In genomic region chr17:47594969-47595247, GRCm38 (mm10) we compare ENCODE assay signal across 7 mouse cellular contexts. TPM values are rescaled to one million over a fixed set of nuclear protein-coding genes. Genes with fewer than 3 reads are reported as not detected.
A peak's percentile ranks its signal among the peaks of the same experiment; 100 is the strongest.
DNase-seq lines count a peak whose midpoint lies in the region; ATAC-seq and TF ChIP-seq lines count a peak whose summit lies in the region.

No protein-coding gene starts in this region.

- peak overlapping the region; percentile 79 for H3K9ac ChIP-seq in lung, embryonic 16.5 days (ENCODE audit: low read length)
- peak overlapping the region; percentile 89 for H3K9ac ChIP-seq in limb, embryonic 11.5 days (ENCODE audit: low read length)

- no peak for ATAC-seq in lung, embryonic 16.5 days (ENCODE audit: low read depth)
- ATAC-seq in limb, embryonic 11.5 days (ENCODE audit: insufficient number of reproducible peaks, low FRiP score, low TSS enrichment, low read depth): no peak
- ATAC-seq in cerebellum, adult (ENCODE audit: insufficient number of reproducible peaks, low FRiP score, low TSS enrichment): no peak

- no peak for TF ChIP-seq POLR2A in embryonic fibroblast, embryonic 13.5 days (IDR thresholded peaks at IDR 0.05; ENCODE audit: low read depth, low read length)
- no peak for TF ChIP-seq POLR2A in small intestine, adult 2 months (IDR thresholded peaks at IDR 0.05; ENCODE audit: low read depth, low read length)

- peak overlapping the region; percentile 63 for H3K4me3 ChIP-seq in lung, embryonic 16.5 days (ENCODE audit: low read length)
- H3K4me3 ChIP-seq in embryonic fibroblast, embryonic 13.5 days (ENCODE audit: insufficient read depth, low read length): peak overlapping the region; percentile 83
- peak overlapping the region; percentile 92 for H3K4me3 ChIP-seq in limb, embryonic 11.5 days (ENCODE audit: low read depth, low read length)
- peak overlapping the region; percentile 79 for H3K4me3 ChIP-seq in small intestine, adult 2 months (ENCODE audit: low read depth, low read length)

- H3K27me3 ChIP-seq in lung, embryonic 16.5 days (ENCODE audit: control insufficient read depth, insufficient read depth, low read depth, low read length): no peaks in the 10 kb centered on the region
- no peaks in the 10 kb centered on the region for H3K27me3 ChIP-seq in limb, embryonic 11.5 days (ENCODE audit: control insufficient read depth, insufficient read depth, low read length)
- no peaks in the 10 kb centered on the region for H3K27me3 ChIP-seq in small intestine, adult 2 months (ENCODE audit: control insufficient read depth, insufficient read depth, low read length)

- DNase-seq in lung, adult 18-20 months: no peak
- DNase-seq in limb, embryonic 11.5 days (ENCODE audit: low spot score): peak; percentile 65
- DNase-seq in left cerebral cortex, postnatal 4 days: no peak

- peaks cover 38% of the 10 kb centered on the region for H3K4me1 ChIP-seq in lung, embryonic 16.5 days (replicated peaks; ENCODE audit: control insufficient read depth, insufficient read depth, low read length)
- H3K4me1 ChIP-seq in embryonic fibroblast, embryonic 13.5 days (ENCODE audit: control insufficient read depth, insufficient read depth, low read length): peaks cover 10% of the 10 kb centered on the region
- H3K4me1 ChIP-seq in limb, embryonic 11.5 days (ENCODE audit: control insufficient read depth, insufficient read depth, low read length): peaks cover 26% of the 10 kb centered on the region
- H3K4me1 ChIP-seq in small intestine, adult 2 months (ENCODE audit: control insufficient read depth, insufficient read depth, insufficient read length, low read length): peaks cover 6% of the 10 kb centered on the region

- peaks cover 13% of the 10 kb centered on the region for H3K36me3 ChIP-seq in lung, embryonic 16.5 days (ENCODE audit: control insufficient read depth, insufficient read depth, low read length)
- peaks cover 8% of the 10 kb centered on the region; the same call in 1 of the 2 replicates for H3K36me3 ChIP-seq in limb, embryonic 11.5 days (ENCODE audit: control insufficient read depth, insufficient read depth, low read length)
- H3K36me3 ChIP-seq in small intestine, adult 2 months (ENCODE audit: control insufficient read depth, insufficient read depth, low read length): peaks cover 2% of the 10 kb centered on the region; the same call in 1 of the 2 replicates

- WGBS in lung, embryonic 16.5 days: under 1% methylated on average over 9 of the region's 9 CpGs
- 0% methylated on average over 8 of the region's 9 CpGs for WGBS in limb, embryonic 11.5 days
- WGBS in small intestine, adult 2 months: 5% methylated on average over 8 of the region's 9 CpGs

- peak overlapping the region; percentile 88 for H3K4me2 ChIP-seq in lung, embryonic 16.5 days (ENCODE audit: low read depth, low read length)
- peak overlapping the region; percentile 87 for H3K4me2 ChIP-seq in limb, embryonic 11.5 days (ENCODE audit: low read depth, severe bottlenecking)

- TF ChIP-seq CTCF in embryonic fibroblast, embryonic 13.5 days (IDR thresholded peaks at IDR 0.05; ENCODE audit: borderline replicate concordance, insufficient read depth, low read length): no peak
- TF ChIP-seq CTCF in small intestine, adult 2 months (IDR thresholded peaks at IDR 0.05; ENCODE audit: extremely low read depth, insufficient read length, insufficient replicate concordance, low read depth, low read length): no peak

- intact Hi-C loops in left cerebral cortex, postnatal 4 days (cut with DNase I): loop anchor here (5.0 kb wide), 1 partner anchor 83 kb away; no protein-coding TSS in a partner anchor

- peak overlapping the region; percentile 94 for H3K27ac ChIP-seq in lung, embryonic 16.5 days (ENCODE audit: low read length)
- H3K27ac ChIP-seq in embryonic fibroblast, embryonic 13.5 days (ENCODE audit: insufficient read depth, low read length): peak overlapping the region; percentile 92
- H3K27ac ChIP-seq in limb, embryonic 11.5 days (replicated peaks; ENCODE audit: low read depth, low read length): peak overlapping the region; percentile 91
- H3K27ac ChIP-seq in small intestine, adult 2 months (ENCODE audit: insufficient read depth, low read depth, low read length): peak overlapping the region; percentile 13; the same call in 1 of the 2 replicates

- no peaks in the 10 kb centered on the region for H3K9me3 ChIP-seq in lung, embryonic 16.5 days (ENCODE audit: control insufficient read depth, low read length)
- no peaks in the 10 kb centered on the region for H3K9me3 ChIP-seq in limb, embryonic 11.5 days (ENCODE audit: control insufficient read depth, low read length)

RNA-seq across cellular contexts. Expression of gene Bysl, which starts 16.4 kb away (rescaled TPM):
- polyA plus RNA-seq in lung, embryonic 16.5 days (2015; fragmentation: Nextera tagmentation; extraction: Ambion mirVana): 17.0 and 19.4 TPM in 2 replicates
- polyA plus RNA-seq in embryonic fibroblast, embryonic 13.5 days (2011; ENCODE audit: insufficient read length, low read depth, missing spikeins): 11.6 and 17.0 TPM in 2 replicates
- 30.7 and 31.6 TPM in 2 replicates for polyA plus RNA-seq in limb, embryonic 11.5 days (2014; fragmentation: Nextera tagmentation; extraction: Ambion mirVana)
- 3.3 and 3.5 TPM in 2 replicates for polyA plus RNA-seq in small intestine, adult 2 months (2012; rRNA removed)
- total RNA-seq in left cerebral cortex, postnatal 4 days (2021): 10 to 100 TPM; 28.6 TPM

RNA-seq across cellular contexts. Expression of gene Med20, which starts 16.5 kb away (rescaled TPM):
- 50.1 and 51.6 TPM in 2 replicates for polyA plus RNA-seq in lung, embryonic 16.5 days (2015; fragmentation: Nextera tagmentation; extraction: Ambion mirVana)
- polyA plus RNA-seq in embryonic fibroblast, embryonic 13.5 days (2011; ENCODE audit: insufficient read length, low read depth, missing spikeins): 27.2 and 28.9 TPM in 2 replicates
- 49.5 and 50.4 TPM in 2 replicates for polyA plus RNA-seq in limb, embryonic 11.5 days (2014; fragmentation: Nextera tagmentation; extraction: Ambion mirVana)
- polyA plus RNA-seq in small intestine, adult 2 months (2012; rRNA removed): 7.3 and 11.3 TPM in 2 replicates
- total RNA-seq in left cerebral cortex, postnatal 4 days (2021): 10 to 100 TPM; 29.2 to 30.3 TPM

RNA-seq across cellular contexts. Expression of gene Gm20517, which starts 16.5 kb away (rescaled TPM):
- 1.8 and 2.2 TPM in 2 replicates for polyA plus RNA-seq in lung, embryonic 16.5 days (2015; fragmentation: Nextera tagmentation; extraction: Ambion mirVana)
- 2.5 and 2.8 TPM in 2 replicates for polyA plus RNA-seq in embryonic fibroblast, embryonic 13.5 days (2011; ENCODE audit: insufficient read length, low read depth, missing spikeins)
- 1.3 and 1.5 TPM in 2 replicates for polyA plus RNA-seq in limb, embryonic 11.5 days (2014; fragmentation: Nextera tagmentation; extraction: Ambion mirVana)
- polyA plus RNA-seq in small intestine, adult 2 months (2012; rRNA removed): 0.88 and 1.7 TPM in 2 replicates
- total RNA-seq in left cerebral cortex, postnatal 4 days (2021): 1 to 10 TPM; 4.8 to 6.6 TPM

RNA-seq across cellular contexts. Expression of gene Usp49, which starts 35.6 kb away (rescaled TPM):
- 2.5 and 2.6 TPM in 2 replicates for polyA plus RNA-seq in lung, embryonic 16.5 days (2015; fragmentation: Nextera tagmentation; extraction: Ambion mirVana)
- polyA plus RNA-seq in embryonic fibroblast, embryonic 13.5 days (2011; ENCODE audit: insufficient read length, low read depth, missing spikeins): 7.2 and 8.8 TPM in 2 replicates
- polyA plus RNA-seq in limb, embryonic 11.5 days (2014; fragmentation: Nextera tagmentation; extraction: Ambion mirVana): 4.7 and 6.7 TPM in 2 replicates
- polyA plus RNA-seq in small intestine, adult 2 months (2012; rRNA removed): 2.3 and 4.6 TPM in 2 replicates
- total RNA-seq in left cerebral cortex, postnatal 4 days (2021): 10 to 100 TPM; 23.3 to 26.2 TPM

Comparison
In these comparisons a context has a peak if more than half of its experiments do, and no peak if none do; other contexts are left out.
1. H3K27ac ChIP-seq: peak in every context shown above with its lines; median percentile 94 in lung, embryonic 16.5 days; 92 in embryonic fibroblast, embryonic 13.5 days; 91 in limb, embryonic 11.5 days; 13 in small intestine, adult 2 months.